Mouse (Mus musculus): ENCODE measurements around the gene Kif21a. TPM values are rescaled to one million over a fixed set of nuclear protein-coding genes. Genes with fewer than 3 reads are reported as not detected.

Gene Kif21a
- total and polyA plus RNA-seq, 3 experiments: not detected

DNA sequence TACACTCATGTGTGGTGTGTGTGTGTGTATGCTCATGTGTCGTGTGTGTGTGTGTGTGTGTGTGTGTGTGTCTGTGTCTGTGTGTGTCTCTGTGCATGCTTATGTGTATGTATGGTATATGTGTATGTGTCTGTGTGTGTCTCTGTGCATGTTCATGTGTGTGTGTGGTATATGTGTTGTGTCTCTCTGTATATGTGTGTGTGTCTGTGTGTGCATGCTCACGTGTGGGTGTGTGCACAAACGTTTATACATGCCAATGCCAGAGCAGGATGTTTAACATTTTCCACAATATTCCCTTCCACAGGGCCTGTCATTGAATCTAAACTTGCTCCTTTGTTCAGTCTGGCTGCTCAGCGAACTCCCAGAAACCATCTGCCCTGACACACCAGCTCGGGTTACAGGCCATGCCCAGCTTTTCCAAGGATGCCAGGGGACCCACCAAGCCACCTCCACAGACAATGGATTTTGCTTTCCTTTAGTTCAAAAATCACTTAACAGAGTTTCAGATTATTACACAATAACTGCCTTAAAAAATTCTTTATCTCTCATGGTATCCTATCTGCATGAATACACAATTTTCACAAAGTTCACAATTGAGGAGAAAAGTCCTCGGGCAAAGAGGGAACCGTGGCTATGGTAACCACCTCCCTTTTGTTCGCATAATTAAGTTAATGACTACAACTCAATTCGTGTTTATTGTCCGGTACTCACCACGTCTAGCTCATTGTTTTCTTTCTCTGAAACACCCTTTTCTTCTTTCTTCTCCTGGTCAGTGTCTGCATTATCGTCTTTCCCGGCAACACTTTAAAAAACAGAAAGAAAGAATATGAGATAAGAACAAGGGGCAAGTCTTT, 77.6 kb downstream of the Kif21a start:
- dilution Hi-C loops (cut with MboI; ENCODE audit: extremely low pct_ligation_motif_present, extremely low pct_unique_long_range_greater_than_20kb, low sequenced_read_pairs) (no loop called here), in situ Hi-C loops (cut with MboI; ENCODE audit: low pct_ligation_motif_present, low pct_unique_long_range_greater_than_20kb, low sequenced_read_pairs) (no loop called here)
- DNase-seq (ENCODE audit: extremely low read depth): no peak
- H3K9me3 ChIP-seq (replicated peaks; ENCODE audit: low read length): peaks cover 61% of the 10 kb centered on the region
- no peak overlapping the region for H3K4me2 ChIP-seq (ENCODE audit: insufficient read depth, low read depth, poor library complexity, severe bottlenecking)
- H3K27ac ChIP-seq (ENCODE audit: insufficient read depth, low read depth): no peak overlapping the region
- H3K36me3 ChIP-seq (replicated peaks in 1 of 2; ENCODE audit: control insufficient read depth in 1 of 2, insufficient read depth in 1 of 2, low read length in 1 of 2): no peaks in the 10 kb centered on the region
- TF ChIP-seq RCOR1 (conservative IDR thresholded peaks at IDR 0.05; ENCODE audit: low read depth, low read length) (no peak), UBTF (IDR thresholded peaks at IDR 0.05; ENCODE audit: low read depth, low read length) (no peak), CHD2 (IDR thresholded peaks at IDR 0.05; ENCODE audit: low read length) (no peak), KAT2A (IDR thresholded peaks at IDR 0.05; ENCODE audit: insufficient replicate concordance, low read length) (no peak), POLR2AphosphoS2 (IDR thresholded peaks at IDR 0.05; ENCODE audit: low read depth, low read length) (no peak), ZC3H11A (IDR thresholded peaks at IDR 0.05; ENCODE audit: low read depth, low read length) (no peak), SIN3A (IDR thresholded peaks at IDR 0.05; ENCODE audit: low read length) (no peak), BHLHE40 (IDR thresholded peaks at IDR 0.05; ENCODE audit: low read depth, low read length) (no peak), ETS1 (conservative IDR thresholded peaks at IDR 0.05; ENCODE audit: low read depth, low read length) (no peak), SMC3 (IDR thresholded peaks at IDR 0.05; ENCODE audit: low read depth, low read length) (no peak), MXI1 (IDR thresholded peaks at IDR 0.05; ENCODE audit: low read depth, low read length) (no peak), ZMIZ1 (IDR thresholded peaks at IDR 0.05; ENCODE audit: low read depth, low read length) (no peak), ELF1 (IDR thresholded peaks at IDR 0.05; ENCODE audit: low read depth, low read length) (no peak)
- no peaks in the 10 kb centered on the region for H3K4me1 ChIP-seq (ENCODE audit: control insufficient read depth in 1 of 2, insufficient read depth in 2 of 2)
- H3K9ac ChIP-seq (ENCODE audit: insufficient read depth, low read depth): no peak overlapping the region
- H3K27me3 ChIP-seq (replicated peaks): no peaks in the 10 kb centered on the region
- H3K4me3 ChIP-seq (replicated peaks in 1 of 3; ENCODE audit: low read depth in 2 of 3, low read length in 2 of 3, poor library complexity in 1 of 3): no peak overlapping the region
- H3K79me2 ChIP-seq (replicated peaks; ENCODE audit: control insufficient read depth, extremely low read depth, insufficient read depth, poor library complexity, severe bottlenecking): no peaks in the 10 kb centered on the region

DNA sequence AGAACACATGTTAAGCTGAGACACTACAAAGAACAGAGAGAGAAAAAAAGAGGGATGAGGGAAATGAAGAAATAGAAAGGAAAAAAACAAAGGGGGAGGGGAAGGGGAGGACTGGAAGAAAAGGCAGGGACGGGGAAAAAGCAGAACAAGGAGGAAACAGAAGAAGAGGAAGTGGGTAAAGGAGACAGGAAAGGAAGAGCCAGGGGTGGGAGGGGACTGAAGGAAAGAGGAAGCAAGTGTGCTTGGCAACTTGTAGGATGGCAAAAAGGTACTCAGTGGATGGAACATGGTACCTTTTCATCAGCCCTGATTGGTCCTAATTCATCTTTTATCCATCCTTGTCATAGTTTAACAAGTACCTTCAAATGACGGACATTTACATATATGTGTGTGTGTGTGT, 86.4 kb downstream of the Kif21a start:
- Histone ChIP-seq H3K36me3 (replicated peaks in 1 of 2; ENCODE audit: control insufficient read depth in 1 of 2, insufficient read depth in 1 of 2, low read length in 1 of 2) (no peaks in the 10 kb centered on the region), H3K27me3 (replicated peaks) (no peaks in the 10 kb centered on the region), H3K4me3 (replicated peaks in 1 of 3; ENCODE audit: low read depth in 2 of 3, low read length in 2 of 3, poor library complexity in 1 of 3) (no peak overlapping the region), H3K27ac (ENCODE audit: insufficient read depth, low read depth) (no peak overlapping the region), H3K4me2 (ENCODE audit: insufficient read depth, low read depth, poor library complexity, severe bottlenecking) (no peak overlapping the region), H3K4me1 (ENCODE audit: control insufficient read depth in 1 of 2, insufficient read depth in 2 of 2) (no peaks in the 10 kb centered on the region), H3K9me3 (replicated peaks; ENCODE audit: low read length) (peaks cover 50% of the 10 kb centered on the region), H3K79me2 (replicated peaks; ENCODE audit: control insufficient read depth, extremely low read depth, insufficient read depth, poor library complexity, severe bottlenecking) (no peaks in the 10 kb centered on the region), H3K9ac (ENCODE audit: insufficient read depth, low read depth) (no peak overlapping the region)
- no peak for TF ChIP-seq ZKSCAN1 (IDR thresholded peaks at IDR 0.05; ENCODE audit: borderline replicate concordance, low read depth, low read length)
- no peak for TF ChIP-seq ELF1 (IDR thresholded peaks at IDR 0.05; ENCODE audit: low read depth, low read length)
- TF ChIP-seq CHD2 (IDR thresholded peaks at IDR 0.05; ENCODE audit: low read length): no peak
- dilution Hi-C loops (cut with MboI; ENCODE audit: extremely low pct_ligation_motif_present, extremely low pct_unique_long_range_greater_than_20kb, low sequenced_read_pairs): no loop called here
- in situ Hi-C loops (cut with MboI; ENCODE audit: low pct_ligation_motif_present, low pct_unique_long_range_greater_than_20kb, low sequenced_read_pairs): no loop called here
- no peak for DNase-seq (ENCODE audit: extremely low read depth)
